Mouse (Mus musculus) midbrain, embryonic 11.5 days (tissue): Measurements from ENCODE around the gene Gm10322. TPM values are rescaled to one million over a fixed set of nuclear protein-coding genes. Genes with fewer than 3 reads are reported as not detected.

Source experiments
- ATAC-seq: fragments of 200-750 bp; cut with Nextera tagmentation; 2 replicates; pipeline ENCODE4 v1.8.0; 2017; ENCODE audit warnings: moderate TSS enrichment, moderate library complexity; ENCODE audit not compliant: low FRiP score
- DNase-seq: peaks from one replicate; pipeline ENCODE4 v3.0.0; 2015; ENCODE audit warnings: low spot score; ENCODE audit errors: missing footprints
- H3K27ac ChIP-seq: fragments of 300-500 bp; sonication (generic); 2 replicates; pipeline ENCODE4 v1.5.1; 2014; ENCODE audit warnings: low read depth, low read length
- H3K27me3 ChIP-seq: fragments of 300-500 bp; sonication (generic); 2 replicates; pipeline ENCODE4 v1.6.1; 2014; ENCODE audit warnings: mild to moderate bottlenecking, low read length, moderate library complexity, mixed read lengths; ENCODE audit not compliant: control insufficient read depth, insufficient read depth
- H3K36me3 ChIP-seq: fragments of 300-500 bp; sonication (generic); 2 replicates; pipeline ENCODE4 v1.6.1; 2014; ENCODE audit warnings: mild to moderate bottlenecking, low read length, moderate library complexity, mixed read lengths; ENCODE audit not compliant: control insufficient read depth, insufficient read depth
- H3K4me1 ChIP-seq: fragments of 300-500 bp; sonication (generic); 2 replicates; pipeline ENCODE4 v1.6.1; 2014; ENCODE audit warnings: low read length; ENCODE audit not compliant: control insufficient read depth, insufficient read depth
- H3K4me2 ChIP-seq: fragments of 300-500 bp; sonication (generic); 2 replicates; pipeline ENCODE4 v1.6.1; 2014; ENCODE audit warnings: mild to moderate bottlenecking, moderate library complexity
- H3K4me3 ChIP-seq: fragments of 300-500 bp; sonication (generic); 2 replicates; pipeline ENCODE4 v1.5.1; 2014; ENCODE audit warnings: low read depth, low read length
- H3K9ac ChIP-seq: fragments of 300-500 bp; sonication (generic); 2 replicates; pipeline ENCODE4 v1.6.1; 2014; ENCODE audit warnings: low read length
- H3K9me3 ChIP-seq: fragments of 300-500 bp; sonication (generic); 2 replicates; pipeline ENCODE4 v1.6.1; 2016; ENCODE audit warnings: low read length; ENCODE audit not compliant: control insufficient read depth
- WGBS: fragments of 180-500 bp; shearing (Covaris S2); extraction: QIAGEN DNeasy Blood & Tissue Kit; methylation state at CpG from one replicate; pipeline ENCODE4 v1.1.7; 2014; 5-methylcytosine and 5-hydroxymethylcytosine counted together
- polyA plus RNA-seq: library from polyadenylated mRNA; unstranded; fragments of >200 nt; fragmentation: Nextera tagmentation; extraction: Ambion mirVana; gene quantifications from 2 replicates; pipeline ENCODE4 v1.2.1, GENCODE M21; 2014

Gene Gm10322
- polyA plus RNA-seq, 1 experiment from 2014 or later = not detected

DNA sequence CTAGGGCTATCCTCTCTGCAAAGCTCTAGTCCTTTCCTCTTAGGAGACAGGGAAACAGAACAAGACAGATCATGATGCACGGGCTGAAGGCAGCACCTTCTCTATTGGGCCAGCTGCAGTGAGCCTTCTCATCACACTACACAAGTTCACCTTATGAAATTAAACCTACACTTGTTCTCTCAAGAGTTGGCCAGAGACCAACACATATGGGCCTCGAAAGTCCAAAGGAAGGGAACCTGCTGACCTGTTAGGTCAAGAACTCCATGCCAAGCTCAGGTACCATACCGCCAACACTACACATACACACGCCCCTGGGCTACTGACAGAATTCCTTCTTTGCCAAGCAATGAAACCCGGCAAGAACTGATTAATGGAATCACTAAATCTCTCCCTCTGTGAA, 452 bp upstream of the Gm10322 start:
- Histone ChIP-seq H3K4me1 (peaks cover 6% of the 10 kb centered on the region; the same call in 1 of the 2 replicates), H3K4me2 (peak overlapping the region; percentile 83), H3K27ac (no peak overlapping the region), H3K36me3 (no peaks in the 10 kb centered on the region), H3K9ac (no peak overlapping the region), H3K9me3 (no peaks in the 10 kb centered on the region), H3K27me3 (no peaks in the 10 kb centered on the region), H3K4me3 (peak overlapping the region; percentile 59)
- WGBS = 37% methylated on average over 5 of the region's 5 CpGs
- DNase-seq (no peak), ATAC-seq (no peak)

DNA sequence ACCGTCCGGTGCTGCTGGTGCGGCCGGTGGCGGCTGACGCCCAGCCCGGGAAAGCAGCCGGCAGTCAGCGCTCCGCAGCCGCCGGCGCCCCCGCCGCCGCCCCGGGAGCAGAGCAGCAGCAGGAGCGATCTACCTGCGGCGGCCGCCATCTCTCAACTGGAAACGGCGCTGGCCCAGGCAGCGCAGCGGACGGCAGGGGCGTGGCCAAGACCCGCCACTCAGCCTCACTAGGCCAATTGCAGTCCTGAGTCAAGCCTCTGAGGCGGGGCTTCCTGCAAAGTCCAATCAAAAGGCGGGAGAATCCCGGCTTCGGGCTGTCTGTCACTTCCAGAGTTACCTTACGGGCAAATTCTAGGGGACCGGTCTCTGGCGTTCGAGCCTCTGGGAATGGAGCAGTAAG, 659 bp downstream of the Gm10322 start, which contains the start of gene Mcu:
Mcu (minus strand) TSS at position 171 of the 400 bp plus-strand sequence.
- peak; percentile 99 for DNase-seq
- under 1% methylated on average over 33 of the region's 36 CpGs for WGBS

DNA sequence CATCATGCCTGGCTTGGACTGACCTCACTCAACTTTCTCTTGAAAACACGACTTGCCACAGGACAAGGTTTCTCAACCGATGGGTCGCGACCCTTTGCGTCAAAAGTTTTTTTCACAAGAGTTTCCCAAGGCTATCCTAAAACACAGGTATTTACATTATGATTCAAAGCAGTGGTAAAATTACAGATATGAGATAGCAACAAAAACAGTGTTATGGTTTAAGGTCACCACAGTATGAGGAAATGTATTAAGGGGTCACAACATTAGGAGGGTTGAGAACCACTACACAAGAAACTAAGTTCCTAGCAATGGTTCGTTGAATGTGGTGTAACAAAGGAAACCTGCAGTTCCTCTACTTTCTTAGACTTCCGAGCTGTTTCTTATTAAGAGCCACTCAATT, 1.9 kb downstream of the Gm10322 start:
- H3K9ac ChIP-seq = no peak overlapping the region
- H3K9me3 ChIP-seq = no peaks in the 10 kb centered on the region
- H3K36me3 ChIP-seq = no peaks in the 10 kb centered on the region
- ATAC-seq = no peak
- no peak overlapping the region for H3K4me2 ChIP-seq
- H3K27ac ChIP-seq = no peak overlapping the region
- no peak overlapping the region for H3K4me3 ChIP-seq
- WGBS = 90% methylated on average over 7 of the region's 7 CpGs
- H3K27me3 ChIP-seq = no peaks in the 10 kb centered on the region
- peaks cover 6% of the 10 kb centered on the region; the same call in 1 of the 2 replicates for H3K4me1 ChIP-seq
- DNase-seq = peak; percentile 72

More for the DNA sequence above, 659 bp downstream of the Gm10322 start, which contains the start of gene Mcu:
- Histone ChIP-seq H3K36me3 (no peaks in the 10 kb centered on the region), H3K4me1 (peaks cover 6% of the 10 kb centered on the region; the same call in 1 of the 2 replicates), H3K4me3 (peak within 1 kb of the TSS; percentile 59), H3K9ac (peak within 1 kb of the TSS; percentile 81), H3K4me2 (peak within 1 kb of the TSS; percentile 83), H3K27ac (peak within 1 kb of the TSS; percentile 1; the same call in 1 of the 2 replicates), H3K27me3 (no peaks in the 10 kb centered on the region), H3K9me3 (no peaks in the 10 kb centered on the region)
- peak; percentile 100 for ATAC-seq

DNA sequence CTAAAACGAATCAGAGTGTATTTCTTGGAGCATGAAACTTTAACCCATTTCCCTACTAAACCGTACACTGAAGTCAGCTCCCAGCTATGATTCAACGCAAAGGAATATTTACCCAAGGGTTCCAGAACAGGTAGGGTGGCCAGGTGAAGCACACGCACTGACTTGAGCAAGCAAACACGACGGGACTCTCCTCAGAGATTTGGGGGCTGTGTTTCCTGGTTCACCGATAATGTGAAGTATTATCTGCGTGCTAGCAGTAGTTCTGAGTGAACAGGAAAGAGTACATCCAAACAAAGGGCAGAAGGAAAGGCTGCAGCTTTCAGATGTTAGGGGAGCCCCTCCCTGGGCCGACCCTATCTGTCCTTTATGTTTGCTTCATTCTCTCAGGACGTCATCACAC, 5.5 kb downstream of the Gm10322 start:
- WGBS = 80% methylated on average over 10 of the region's 10 CpGs
- H3K9me3 ChIP-seq = no peaks in the 10 kb centered on the region
- H3K9ac ChIP-seq = no peak overlapping the region
- H3K4me2 ChIP-seq = no peak overlapping the region
- no peak overlapping the region for H3K4me3 ChIP-seq
- ATAC-seq (no peak), DNase-seq (no peak)
- H3K36me3 ChIP-seq = no peaks in the 10 kb centered on the region
- peaks cover 3% of the 10 kb centered on the region; the same call in 1 of the 2 replicates for H3K4me1 ChIP-seq
- H3K27ac ChIP-seq = no peak overlapping the region
- no peaks in the 10 kb centered on the region for H3K27me3 ChIP-seq

DNA sequence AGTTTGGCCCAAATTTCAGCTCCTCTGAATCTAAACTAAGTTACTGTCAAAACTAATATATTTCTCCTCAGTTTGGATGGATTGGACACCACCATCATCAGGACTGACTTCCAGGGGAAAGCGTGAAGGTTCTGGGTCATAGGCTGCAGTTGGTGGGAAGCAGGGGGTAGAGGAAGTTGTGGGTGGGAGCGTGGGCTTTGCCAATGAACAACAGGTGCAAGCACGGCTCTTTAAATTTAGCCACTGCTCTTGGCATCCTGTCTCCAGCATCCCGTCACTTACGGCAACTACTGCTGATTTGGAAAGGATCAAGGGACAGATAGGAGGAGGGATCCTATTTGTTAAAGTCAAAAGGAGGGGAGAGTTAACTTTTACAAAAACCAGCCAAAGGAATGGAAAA, 7.6 kb downstream of the Gm10322 start:
- no peaks in the 10 kb centered on the region; the same call in 1 of the 2 replicates for H3K4me1 ChIP-seq
- no peaks in the 10 kb centered on the region for H3K36me3 ChIP-seq
- H3K27ac ChIP-seq = no peak overlapping the region
- DNase-seq = no peak
- 73% methylated on average over 5 of the region's 5 CpGs for WGBS
- H3K4me3 ChIP-seq = no peak overlapping the region
- H3K4me2 ChIP-seq = no peak overlapping the region
- ATAC-seq = no peak
- H3K9me3 ChIP-seq = no peaks in the 10 kb centered on the region
- no peaks in the 10 kb centered on the region for H3K27me3 ChIP-seq
- no peak overlapping the region for H3K9ac ChIP-seq

DNA sequence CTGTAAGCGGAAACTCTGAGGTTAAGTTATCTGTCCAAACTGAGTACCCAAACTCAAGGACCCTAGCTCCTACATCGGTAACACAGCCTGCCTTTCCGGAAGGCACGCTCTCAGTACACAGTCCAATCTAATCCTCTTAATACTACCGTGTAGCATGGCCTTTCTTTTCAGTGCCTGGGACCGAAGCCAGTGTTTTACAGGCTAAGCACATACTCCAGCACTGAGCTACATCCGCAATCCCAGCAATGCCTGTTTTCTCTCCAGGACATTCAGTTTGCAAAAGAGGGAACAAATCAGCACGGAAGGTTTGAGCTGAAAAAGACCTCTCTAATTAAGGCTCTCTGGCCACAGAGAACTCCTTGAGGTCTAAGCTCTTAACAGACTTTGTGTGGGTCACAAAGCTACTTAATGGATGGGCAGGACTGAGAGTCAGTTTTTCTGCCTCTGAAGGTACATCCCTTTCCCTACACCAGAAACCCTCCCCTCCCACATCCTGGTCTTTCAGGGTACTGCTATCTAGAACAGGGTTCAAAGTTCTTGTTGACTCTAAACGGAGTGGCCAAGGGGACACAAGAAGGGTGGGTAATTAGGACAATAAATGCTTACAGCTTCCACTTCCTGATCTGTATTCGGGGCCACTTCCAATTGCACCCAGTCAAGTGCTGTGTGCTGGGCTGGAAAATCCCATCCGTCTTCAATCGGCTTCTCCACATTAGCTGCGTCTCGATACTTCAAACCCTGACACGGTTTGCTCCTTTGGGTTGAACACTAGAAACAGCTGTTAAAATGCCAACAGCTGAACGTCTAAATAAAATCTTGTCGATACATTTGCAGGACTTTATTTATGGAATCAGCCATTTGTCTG, 13.0 kb downstream of the Gm10322 start:
- Histone ChIP-seq H3K36me3 (no peaks in the 10 kb centered on the region), H3K27ac (no peak overlapping the region), H3K27me3 (no peaks in the 10 kb centered on the region), H3K9ac (no peak overlapping the region), H3K9me3 (no peaks in the 10 kb centered on the region), H3K4me1 (peaks cover 3% of the 10 kb centered on the region; the same call in 1 of the 2 replicates), H3K4me2 (no peak overlapping the region), H3K4me3 (no peak overlapping the region)
- ATAC-seq (peak; percentile 74), DNase-seq (peak; percentile 87)
- 53% methylated on average over 17 of the region's 17 CpGs for WGBS

DNA sequence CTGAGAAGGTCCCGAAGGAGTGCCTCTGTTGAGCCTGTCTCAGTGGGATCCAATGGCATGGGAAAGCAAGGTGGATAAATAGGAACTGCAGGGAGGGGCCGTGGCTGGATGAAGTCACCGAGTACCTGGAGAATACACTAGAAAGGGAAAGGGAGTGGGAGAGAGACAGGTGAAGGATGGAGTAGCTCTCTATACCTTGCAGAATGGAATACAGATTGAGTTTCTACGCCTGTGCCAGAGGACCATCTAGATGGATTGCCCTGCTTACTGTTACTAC, 13.6 kb downstream of the Gm10322 start:
- H3K4me3 ChIP-seq = no peak overlapping the region
- H3K9me3 ChIP-seq = no peaks in the 10 kb centered on the region
- peaks cover 3% of the 10 kb centered on the region; the same call in 1 of the 2 replicates for H3K4me1 ChIP-seq
- no peak overlapping the region for H3K9ac ChIP-seq
- DNase-seq = no peak
- H3K27me3 ChIP-seq = no peaks in the 10 kb centered on the region
- no peak for ATAC-seq
- H3K27ac ChIP-seq = no peak overlapping the region
- H3K36me3 ChIP-seq = no peaks in the 10 kb centered on the region
- 90% methylated on average over 4 of the region's 4 CpGs for WGBS
- H3K4me2 ChIP-seq = no peak overlapping the region

DNA sequence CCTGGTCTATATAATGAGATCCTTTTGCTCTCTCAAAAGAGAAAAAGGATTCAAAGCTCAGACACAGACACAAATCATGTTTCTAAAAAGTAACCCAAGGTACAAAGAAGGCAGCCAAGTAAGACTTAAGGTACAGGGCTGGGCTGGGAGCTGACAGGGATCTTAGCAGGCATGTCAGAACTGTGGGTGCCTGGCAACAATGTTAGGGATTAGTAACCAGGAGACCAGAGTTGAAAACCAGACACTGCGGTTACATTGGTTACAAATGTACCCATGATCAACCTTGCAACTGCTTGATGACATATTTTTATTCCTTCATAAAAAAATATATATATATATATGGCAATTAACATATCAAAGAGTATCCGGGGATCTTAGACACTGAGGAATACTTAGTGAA, 20.2 kb downstream of the Gm10322 start:
- 49% methylated on average over 2 of the region's 2 CpGs for WGBS
- H3K9me3 ChIP-seq = no peaks in the 10 kb centered on the region

DNA sequence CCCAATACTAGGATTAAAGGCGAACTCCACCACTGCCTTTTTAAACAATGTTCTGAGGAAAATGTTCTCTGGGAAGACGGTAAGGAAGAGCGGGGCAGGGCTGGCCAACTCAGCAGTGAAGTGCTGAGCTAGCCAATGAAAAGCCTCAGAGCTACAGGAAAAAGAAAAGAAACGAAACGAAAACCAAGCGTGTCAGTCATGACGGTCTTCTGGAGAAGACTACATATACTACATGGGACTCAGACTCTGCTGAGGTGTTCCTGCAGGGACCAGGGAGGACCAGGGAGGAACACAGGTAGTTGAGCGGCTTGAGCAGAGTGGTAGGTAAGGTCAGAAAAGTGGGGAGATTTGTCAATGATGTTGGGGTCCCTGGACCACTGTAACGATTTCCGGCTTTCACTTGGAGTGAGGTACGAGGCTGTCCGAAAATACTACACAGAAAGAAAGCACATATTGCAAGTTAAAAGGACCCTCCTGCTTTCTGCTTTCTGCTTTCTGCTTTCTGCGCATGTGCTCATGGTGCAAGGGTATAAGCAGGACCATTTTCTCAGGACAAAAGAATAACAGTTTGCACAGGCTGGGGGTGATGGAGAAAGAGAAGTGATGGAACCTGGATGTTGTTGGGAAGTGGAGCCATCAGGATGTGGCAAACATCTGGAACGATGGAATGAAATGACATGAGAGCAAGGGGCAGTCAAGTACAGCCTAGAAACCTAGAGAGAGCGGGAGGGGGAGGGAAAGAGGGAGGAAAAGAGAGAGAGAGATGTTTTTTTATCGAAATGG, 21.1 kb downstream of the Gm10322 start:
- no peak for ATAC-seq
- peak; percentile 77 for DNase-seq
- no peaks in the 10 kb centered on the region for H3K9me3 ChIP-seq
- no peak overlapping the region for H3K4me3 ChIP-seq
- no peak overlapping the region for H3K27ac ChIP-seq
- WGBS = 77% methylated on average over 16 of the region's 16 CpGs
- no peaks in the 10 kb centered on the region for H3K36me3 ChIP-seq
- H3K4me1 ChIP-seq = peaks cover 2% of the 10 kb centered on the region; the same call in 1 of the 2 replicates
- H3K9ac ChIP-seq = no peak overlapping the region
- H3K4me2 ChIP-seq = no peak overlapping the region
- no peaks in the 10 kb centered on the region for H3K27me3 ChIP-seq

More for the DNA sequence above, 20.2 kb downstream of the Gm10322 start:
- ATAC-seq (peak; percentile 70), DNase-seq (peak; percentile 85)
- Histone ChIP-seq H3K4me3 (no peak overlapping the region), H3K36me3 (no peaks in the 10 kb centered on the region), H3K9ac (no peak overlapping the region), H3K27ac (no peak overlapping the region), H3K4me2 (no peak overlapping the region), H3K27me3 (no peaks in the 10 kb centered on the region), H3K4me1 (peaks cover 2% of the 10 kb centered on the region; the same call in 1 of the 2 replicates)
